Mouse (Mus musculus) frontal cortex, adult (tissue): ENCODE data around the gene St3gal3.

ENCODE experiments used
- ATAC-seq: cut with Nextera tagmentation; 2 replicates; pipeline ENCODE4 v1.9.2; 2017; ENCODE audit warnings: mild to moderate bottlenecking, moderate library complexity, mixed read lengths; ENCODE audit not compliant: low TSS enrichment

Gene St3gal3

GRCm38 (mm10) chr4:118019640-118020039 lies 115.1 kb downstream of the St3gal3 start:
- no peak for ATAC-seq

DNA sequence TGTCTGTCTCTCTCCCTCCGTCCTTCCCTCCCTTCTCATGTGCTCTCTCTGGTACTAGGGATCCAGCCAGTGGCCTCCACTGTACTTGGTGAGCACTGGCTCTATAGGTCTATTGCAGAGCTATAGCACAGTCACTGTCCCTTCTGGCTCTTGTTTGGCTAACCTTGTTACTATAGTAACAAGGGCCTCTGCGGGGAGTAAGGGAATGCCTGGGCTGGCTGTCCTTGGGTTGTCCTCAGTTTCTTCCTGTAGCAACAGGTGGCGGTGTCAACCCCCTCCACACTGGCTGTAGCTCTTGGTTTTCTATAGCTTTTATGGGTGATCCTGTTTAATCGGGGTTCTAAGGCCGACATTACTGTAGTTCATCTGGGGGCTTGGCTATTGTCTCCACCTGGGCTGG lies 115.5 kb downstream of the St3gal3 start:
- ATAC-seq = no peak

- ATAC-seq = no peak
Observed at GRCm38 (mm10) chr4:118017021-118017805, 117.5 kb downstream of the St3gal3 start.

GRCm38 (mm10) chr4:118016323-118016911 lies 118.3 kb downstream of the St3gal3 start:
- no peak for ATAC-seq

DNA sequence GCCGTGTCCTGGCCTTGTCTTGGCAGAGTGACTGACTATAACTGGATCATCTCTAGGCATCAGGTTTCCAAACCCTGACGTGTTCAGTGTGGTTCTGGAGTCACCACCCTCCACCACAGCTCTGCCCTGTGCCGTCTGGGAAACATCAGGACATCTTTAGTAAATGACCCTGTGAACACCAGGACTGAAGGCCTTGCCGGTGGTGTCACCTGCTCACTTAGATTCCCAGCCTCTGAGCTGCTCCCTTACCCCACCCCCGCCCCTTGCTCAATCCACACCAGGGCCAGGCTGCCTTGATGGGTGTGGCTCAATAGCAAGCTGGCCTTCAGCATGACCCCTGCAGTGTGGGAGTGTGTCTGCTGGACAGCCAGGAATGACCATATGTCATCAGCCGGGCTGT lies 119.1 kb downstream of the St3gal3 start:
- ATAC-seq = no peak

DNA sequence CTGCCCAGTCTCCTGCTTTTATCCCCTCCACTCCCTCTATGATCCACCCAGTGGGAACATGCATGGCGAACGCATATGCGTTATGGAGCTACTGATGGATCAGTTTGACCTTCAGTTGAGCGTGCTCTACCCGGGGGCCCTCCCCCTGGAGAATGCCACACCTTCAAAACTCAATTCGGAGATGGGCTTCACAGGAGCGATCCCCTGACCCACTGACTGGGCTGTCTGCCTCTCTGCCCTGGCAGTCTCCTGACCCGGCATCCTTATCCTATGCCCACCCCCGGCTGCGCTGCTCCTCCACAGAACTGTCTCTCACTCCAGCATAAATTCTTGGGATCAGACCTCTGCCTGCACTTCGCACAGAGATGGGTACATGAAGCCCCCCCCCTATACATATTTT lies 119.6 kb downstream of the St3gal3 start:
- ATAC-seq = no peak

DNA sequence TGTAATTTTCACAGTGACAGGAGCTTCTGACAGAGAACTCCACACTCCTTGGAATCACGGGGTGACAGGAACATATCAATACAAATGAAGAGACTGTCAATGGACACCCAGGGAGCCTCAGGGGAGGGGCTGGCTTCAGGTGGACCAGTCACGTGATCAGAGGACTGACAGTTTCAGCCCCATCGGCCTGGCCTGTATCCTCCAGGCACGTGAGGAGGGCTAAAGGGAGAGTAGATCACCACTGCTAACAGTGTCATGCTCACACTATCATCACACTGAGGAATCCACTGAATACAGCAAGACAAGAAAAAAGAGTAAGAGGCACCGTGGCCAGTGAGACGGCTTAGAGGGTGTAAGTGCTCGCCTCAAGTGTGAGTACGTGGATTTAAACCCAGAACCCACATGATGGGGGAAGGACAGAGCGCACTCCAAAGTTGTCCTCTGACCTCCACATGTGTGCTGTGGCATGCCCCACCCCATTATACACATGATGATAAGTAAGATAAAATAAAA lies 124.0 kb downstream of the St3gal3 start:
- no peak for ATAC-seq

GRCm38 (mm10) chr4:118008433-118009033 lies 126.2 kb downstream of the St3gal3 start:
- peak; percentile 13; the same call in 1 of the 2 replicates for ATAC-seq

- ATAC-seq = no peak
Observed at GRCm38 (mm10) chr4:118001355-118001754, 133.4 kb downstream of the St3gal3 start.

GRCm38 (mm10) chr4:118000605-118001208 lies 134.0 kb downstream of the St3gal3 start:
- no peak for ATAC-seq

- ATAC-seq = no peak
Observed at GRCm38 (mm10) chr4:117999951-118000350, 134.8 kb downstream of the St3gal3 start.

GRCm38 (mm10) chr4:117997381-117998269 lies 137.1 kb downstream of the St3gal3 start:
- peak; percentile 80 for ATAC-seq

GRCm38 (mm10) chr4:117996701-117997100 lies 138.0 kb downstream of the St3gal3 start:
- ATAC-seq = no peak

DNA sequence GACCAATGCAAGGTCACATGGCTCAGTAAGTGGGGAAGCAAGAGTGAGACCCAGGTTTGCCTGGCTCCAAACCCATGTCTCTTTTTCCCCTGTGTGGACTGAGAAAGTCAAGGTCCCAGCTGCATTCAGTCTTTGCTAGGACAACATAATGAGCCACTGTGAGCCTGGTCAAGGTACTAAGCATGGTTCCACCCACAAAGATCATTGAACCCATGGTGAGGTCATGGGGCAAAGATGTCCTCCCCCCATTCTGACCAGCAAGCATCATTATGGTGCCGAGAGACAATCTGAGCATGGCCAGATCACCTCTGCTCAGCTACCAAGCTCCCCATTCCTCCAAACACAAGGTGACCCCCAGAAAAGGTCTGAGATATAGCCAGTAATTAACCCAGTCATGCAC lies 139.3 kb downstream of the St3gal3 start:
- ATAC-seq = no peak

DNA sequence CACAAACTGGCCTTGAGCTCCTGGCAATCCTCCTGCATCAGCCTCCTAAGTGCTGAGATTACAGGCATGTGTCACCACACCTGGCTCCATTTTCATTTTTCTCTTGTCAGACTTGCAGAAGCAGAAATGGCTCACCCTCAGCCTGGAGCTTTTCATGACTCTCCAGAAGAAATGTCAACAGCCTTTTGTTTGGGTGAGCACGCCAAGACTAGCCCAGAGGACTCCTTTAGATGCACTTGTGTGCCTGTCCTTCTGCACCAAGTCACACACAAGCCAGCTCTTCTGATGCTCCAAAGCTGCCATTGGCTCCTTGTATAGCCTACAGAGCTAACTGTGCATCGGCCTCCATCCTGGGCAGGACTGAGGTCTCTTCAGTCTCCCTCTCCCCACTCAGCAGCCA lies 141.3 kb downstream of the St3gal3 start:
- no peak for ATAC-seq

DNA sequence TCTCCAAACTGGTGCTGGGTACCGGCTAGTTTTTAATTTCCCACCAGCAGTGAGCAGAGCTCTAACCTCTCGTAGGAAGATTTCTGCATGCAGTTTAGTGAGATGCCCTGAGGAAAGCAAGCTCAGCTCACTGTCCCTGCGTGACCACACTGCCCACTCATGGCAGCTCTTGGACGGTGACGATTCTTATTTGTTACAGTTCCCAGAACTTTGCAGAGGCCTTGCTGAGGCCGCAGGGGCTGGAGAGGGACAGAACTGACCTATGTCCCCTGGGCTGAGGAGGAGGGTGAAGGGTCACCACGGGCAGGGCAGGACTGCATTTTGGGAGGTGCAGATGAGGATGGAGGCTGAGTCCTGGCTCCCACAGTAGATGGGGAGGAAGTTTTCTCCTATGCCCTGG lies 141.8 kb downstream of the St3gal3 start:
- no peak for ATAC-seq

- no peak for ATAC-seq
Observed at GRCm38 (mm10) chr4:117992036-117992435, 142.7 kb downstream of the St3gal3 start.

GRCm38 (mm10) chr4:117991055-117991627 lies 143.6 kb downstream of the St3gal3 start:
- no peak for ATAC-seq

GRCm38 (mm10) chr4:117990571-117990970 lies 144.1 kb downstream of the St3gal3 start:
- no peak for ATAC-seq

DNA sequence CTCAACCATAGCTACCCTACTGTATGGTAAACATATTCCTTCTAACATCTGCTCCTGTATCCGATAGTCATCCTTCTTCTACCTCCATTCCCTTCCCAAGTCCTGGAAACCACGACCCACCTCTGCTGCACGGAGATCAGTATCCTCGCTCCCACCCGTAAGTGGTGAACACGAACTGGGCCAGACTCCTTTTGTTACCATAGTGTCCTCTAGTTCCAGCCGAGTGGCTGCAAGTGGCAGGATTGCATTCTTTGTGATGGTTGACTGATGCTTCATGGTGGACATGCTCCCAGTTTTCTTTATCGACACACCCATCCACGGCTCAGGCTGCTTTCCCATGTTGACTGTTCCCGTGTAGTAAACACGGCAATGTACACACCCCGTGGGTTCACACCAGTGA lies 144.9 kb downstream of the St3gal3 start:
- no peak for ATAC-seq

GRCm38 (mm10) chr4:117986766-117987165 lies 147.9 kb downstream of the St3gal3 start:
- no peak for ATAC-seq
